Mouse (Mus musculus) G1E (cell line): ENCODE measurements around the gene Lrmda. TPM values are rescaled to one million over a fixed set of nuclear protein-coding genes. Genes with fewer than 3 reads are reported as not detected.

ENCODE experiments used
- ATAC-seq: 2 replicates; pipeline ENCODE4 v1.8.0; 2016; ENCODE audit warnings: mild to moderate bottlenecking; ENCODE audit not compliant: insufficient number of reproducible peaks, poor library complexity, low FRiP score, severe bottlenecking; ENCODE audit errors: extremely low read depth
- DNase-seq: peaks from one replicate; pipeline ENCODE4 v3.0.0; 2012; ENCODE audit warnings: low spot score
- H3K27me3 ChIP-seq: 2 replicates; pipeline ENCODE4 v1.6.1; 2012; ENCODE audit warnings: mild to moderate bottlenecking, low read length, inconsistent platforms; ENCODE audit not compliant: insufficient read depth
- H3K36me3 ChIP-seq: replicated peaks from 2 replicates; pipeline ENCODE3; 2012; ENCODE audit warnings: mild to moderate bottlenecking, inconsistent platforms
- H3K4me1 ChIP-seq: 2 replicates; pipeline ENCODE4 v1.6.1; 2012; ENCODE audit warnings: low read depth, low read length, inconsistent platforms, mixed read lengths; ENCODE audit not compliant: insufficient read depth
- H3K4me3 ChIP-seq: 2 replicates; pipeline ENCODE4 v1.5.1; 2012; ENCODE audit warnings: low read depth, mild to moderate bottlenecking, inconsistent platforms, low read length, moderate library complexity, mixed read lengths
- H3K9me3 ChIP-seq: replicated peaks from 2 replicates; pipeline ENCODE4 v1.6.1; 2012; ENCODE audit warnings: inconsistent platforms
- CTCF ChIP-seq: IDR thresholded peaks from 2 replicates; pipeline ENCODE4 v1.5.1; 2012; ENCODE audit warnings: low read depth, low read length, inconsistent platforms, mixed read lengths
- GATA1 ChIP-seq: IDR thresholded peaks from 2 replicates; pipeline ENCODE4 v1.6.1; 2012; ENCODE audit warnings: borderline replicate concordance, low read length, inconsistent platforms, mixed read lengths
- GATA2 ChIP-seq: IDR thresholded peaks from 2 replicates; pipeline ENCODE4 v1.6.1; 2012; ENCODE audit warnings: low read depth, low read length, inconsistent platforms, borderline replicate concordance
- POLR2AphosphoS5 ChIP-seq: IDR thresholded peaks from 2 replicates; pipeline ENCODE4 v1.6.1; 2012; ENCODE audit warnings: low read depth, low read length, inconsistent platforms; ENCODE audit not compliant: insufficient replicate concordance
- TAL1 ChIP-seq: conservative IDR thresholded peaks from 2 replicates; pipeline ENCODE4 v1.6.1; 2012; ENCODE audit warnings: low read depth, low read length, inconsistent platforms, mixed read lengths
- polyA plus RNA-seq: library from polyadenylated mRNA; stranded (reverse); fragments of >175 nt; gene quantifications from 2 replicates; pipeline ENCODE4 v1.2.3, GENCODE M21; 2012
- total RNA-seq, 2 experiments: library from RNA; stranded (forward) in 1 of 2; stranded (reverse) in 1 of 2; fragments of 200-1000 nt in 1 of 2; fragments of >200 nt in 1 of 2; fragmentation: Nextera tagmentation in 1 of 2; gene quantifications; 2 replicates each; pipeline ENCODE4 v1.2.3; 2014 to 2017

Gene Lrmda
- total and polyA plus RNA-seq, 3 experiments = not detected

GRCm38 (mm10) chr14:22210601-22211000, 191.1 kb downstream of the Lrmda start:
- no peak for DNase-seq
- no peak for ATAC-seq
- Histone ChIP-seq H3K27me3 (no peaks in the 10 kb centered on the region), H3K36me3 (no peaks in the 10 kb centered on the region), H3K4me1 (no peaks in the 10 kb centered on the region), H3K9me3 (no peaks in the 10 kb centered on the region), H3K4me3 (no peak overlapping the region)
- TF ChIP-seq TAL1 (no peak), GATA2 (no peak), CTCF (no peak)

- ATAC-seq = no peak
- H3K4me3 ChIP-seq = no peak overlapping the region
- DNase-seq = no peak
- no peaks in the 10 kb centered on the region for H3K9me3 ChIP-seq
- H3K27me3 ChIP-seq = no peaks in the 10 kb centered on the region
- no peaks in the 10 kb centered on the region for H3K36me3 ChIP-seq
- TF ChIP-seq GATA2 (no peak), CTCF (no peak), GATA1 (no peak), TAL1 (no peak), POLR2AphosphoS5 (no peak)
- no peaks in the 10 kb centered on the region for H3K4me1 ChIP-seq
Observed at GRCm38 (mm10) chr14:22218183-22218582, 198.7 kb downstream of the Lrmda start.

GRCm38 (mm10) chr14:22222038-22222437, 202.5 kb downstream of the Lrmda start:
- DNase-seq = no peak
- Histone ChIP-seq H3K27me3 (no peaks in the 10 kb centered on the region), H3K4me1 (no peaks in the 10 kb centered on the region), H3K9me3 (no peaks in the 10 kb centered on the region), H3K4me3 (no peak overlapping the region), H3K36me3 (no peaks in the 10 kb centered on the region)
- no peak for ATAC-seq
- TF ChIP-seq TAL1 = no peak
- no peak for TF ChIP-seq GATA2
- no peak for TF ChIP-seq CTCF
- no peak for TF ChIP-seq POLR2AphosphoS5
- no peak for TF ChIP-seq GATA1

- no peak for DNase-seq
- H3K36me3 ChIP-seq = no peaks in the 10 kb centered on the region
- H3K9me3 ChIP-seq = no peaks in the 10 kb centered on the region
- ATAC-seq = no peak
- no peak for TF ChIP-seq CTCF
- no peak for TF ChIP-seq GATA2
- TF ChIP-seq POLR2AphosphoS5 = no peak
- no peak for TF ChIP-seq TAL1
- no peak for TF ChIP-seq GATA1
- no peak overlapping the region for H3K4me3 ChIP-seq
- no peaks in the 10 kb centered on the region for H3K27me3 ChIP-seq
- no peaks in the 10 kb centered on the region for H3K4me1 ChIP-seq
Observed at GRCm38 (mm10) chr14:22222574-22222973, 203.1 kb downstream of the Lrmda start.

- Histone ChIP-seq H3K9me3 (no peaks in the 10 kb centered on the region), H3K4me1 (no peaks in the 10 kb centered on the region), H3K27me3 (no peaks in the 10 kb centered on the region), H3K36me3 (no peaks in the 10 kb centered on the region), H3K4me3 (no peak overlapping the region)
- DNase-seq = no peak
- ATAC-seq = peak; percentile 28; the same call in 1 of the 2 replicates
- no peak for TF ChIP-seq TAL1
- TF ChIP-seq POLR2AphosphoS5 = no peak
- TF ChIP-seq CTCF = no peak
- TF ChIP-seq GATA1 = no peak
- no peak for TF ChIP-seq GATA2
Observed at GRCm38 (mm10) chr14:22226205-22226604, 206.7 kb downstream of the Lrmda start.

GRCm38 (mm10) chr14:22228253-22228968, 208.9 kb downstream of the Lrmda start:
- no peaks in the 10 kb centered on the region for H3K4me1 ChIP-seq
- H3K36me3 ChIP-seq = no peaks in the 10 kb centered on the region
- no peaks in the 10 kb centered on the region for H3K9me3 ChIP-seq
- H3K27me3 ChIP-seq = no peaks in the 10 kb centered on the region
- ATAC-seq (no peak), DNase-seq (no peak)
- no peak overlapping the region for H3K4me3 ChIP-seq
- TF ChIP-seq TAL1 (no peak), POLR2AphosphoS5 (no peak), CTCF (no peak), GATA2 (no peak), GATA1 (no peak)
